Mouse (Mus musculus) forebrain, embryonic 10.5 days (tissue): ENCODE results near the gene Fbxo40. TPM values are rescaled to one million over a fixed set of nuclear protein-coding genes. Genes with fewer than 3 reads are reported as not detected.

Experiments
- DNase-seq: peaks from one replicate; pipeline ENCODE4 v3.0.0-alpha.2; 2017; ENCODE audit warnings: low spot score; ENCODE audit errors: extremely low spot score
- H3K27ac ChIP-seq: fragments of 300-500 bp; sonication (generic); 2 replicates; pipeline ENCODE4 v1.5.1; 2016; ENCODE audit warnings: mild to moderate bottlenecking
- H3K27me3 ChIP-seq: fragments of 300-500 bp; sonication (generic); 2 replicates; pipeline ENCODE4 v1.6.1; 2016; ENCODE audit warnings: mild to moderate bottlenecking; ENCODE audit not compliant: poor library complexity, severe bottlenecking
- H3K36me3 ChIP-seq: fragments of 300-500 bp; sonication (generic); replicated peaks from 2 replicates; pipeline ENCODE4 v1.6.1; 2016; ENCODE audit warnings: mild to moderate bottlenecking, moderate library complexity
- H3K4me1 ChIP-seq: fragments of 300-500 bp; sonication (generic); 2 replicates; pipeline ENCODE4 v1.6.1; 2016
- H3K4me3 ChIP-seq: fragments of 300-500 bp; sonication (generic); 2 replicates; pipeline ENCODE4 v1.5.1; 2016; ENCODE audit warnings: mild to moderate bottlenecking, moderate library complexity
- H3K9me3 ChIP-seq: fragments of 300-500 bp; sonication (generic); 2 replicates; pipeline ENCODE4 v1.6.1; 2016; ENCODE audit warnings: mild to moderate bottlenecking, moderate library complexity
- WGBS: fragments of 180-500 bp; shearing (Covaris S2); methylation state at CpG from one replicate; pipeline ENCODE4 v1.1.7; 2016; 5-methylcytosine and 5-hydroxymethylcytosine counted together
- polyA plus RNA-seq: library from polyadenylated mRNA; unstranded; fragments of >200 nt; fragmentation: Nextera tagmentation; extraction: Ambion mirVana; gene quantifications from 2 replicates; pipeline ENCODE4 v1.2.1, GENCODE M21; 2016

Gene Fbxo40
- polyA plus RNA-seq, 1 experiment from 2014 or later, result 0.12 TPM

DNA sequence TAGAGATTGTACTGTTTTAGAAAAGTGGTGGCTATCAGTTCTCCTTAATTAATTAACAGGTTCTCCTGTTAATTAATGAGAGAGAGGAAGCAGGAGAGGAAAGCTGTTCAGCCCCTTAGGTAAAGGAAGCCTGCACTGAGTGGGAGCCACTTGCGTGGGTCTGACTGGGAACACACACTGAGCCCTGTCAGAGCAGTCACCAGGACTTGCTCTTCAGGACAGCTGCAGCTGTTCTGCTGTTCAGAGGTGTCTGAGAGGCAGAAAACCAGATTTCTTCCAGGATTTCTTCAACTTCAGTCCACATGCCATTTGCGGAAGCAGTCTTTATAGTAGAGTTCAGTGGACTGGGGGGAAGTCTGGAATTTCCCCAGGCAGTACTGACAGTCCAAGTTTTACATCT lies 2.9 kb downstream of the Fbxo40 start:
- H3K36me3 ChIP-seq, result no peaks in the 10 kb centered on the region
- H3K9me3 ChIP-seq, result no peaks in the 10 kb centered on the region
- no peak overlapping the region for H3K4me3 ChIP-seq
- H3K4me1 ChIP-seq, result peaks cover 14% of the 10 kb centered on the region
- DNase-seq, result no peak
- 78% methylated on average over 2 of the region's 2 CpGs for WGBS
- no peaks in the 10 kb centered on the region for H3K27me3 ChIP-seq
- H3K27ac ChIP-seq, result no peak overlapping the region

DNA sequence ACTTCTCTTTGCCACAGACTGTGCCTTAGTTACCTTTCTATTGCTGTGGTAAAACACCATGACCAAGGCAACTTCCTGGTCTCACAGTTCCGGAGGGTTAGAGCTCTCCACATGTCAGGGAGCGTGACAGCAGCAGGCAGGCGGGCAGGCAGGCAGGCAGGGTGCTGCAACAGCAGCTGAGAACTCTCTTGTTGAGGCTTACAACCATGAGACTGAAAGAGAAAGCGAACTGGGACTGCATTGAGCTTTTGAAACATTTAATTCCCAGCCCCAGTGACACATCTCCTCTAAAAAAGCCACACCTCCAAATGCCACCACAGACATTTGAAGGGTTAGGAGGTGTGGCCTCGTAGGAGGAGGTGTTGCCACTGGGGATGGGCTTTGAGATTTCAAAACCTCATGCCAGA lies 4.6 kb downstream of the Fbxo40 start:
- no peaks in the 10 kb centered on the region; the same call in 1 of the 2 replicates for H3K9me3 ChIP-seq
- H3K27ac ChIP-seq, result no peak overlapping the region
- WGBS, result 75% methylated on average over 5 of the region's 5 CpGs
- H3K27me3 ChIP-seq, result no peaks in the 10 kb centered on the region
- H3K4me1 ChIP-seq, result peaks cover 14% of the 10 kb centered on the region
- H3K4me3 ChIP-seq, result no peak overlapping the region
- no peak for DNase-seq
- H3K36me3 ChIP-seq, result no peaks in the 10 kb centered on the region

DNA sequence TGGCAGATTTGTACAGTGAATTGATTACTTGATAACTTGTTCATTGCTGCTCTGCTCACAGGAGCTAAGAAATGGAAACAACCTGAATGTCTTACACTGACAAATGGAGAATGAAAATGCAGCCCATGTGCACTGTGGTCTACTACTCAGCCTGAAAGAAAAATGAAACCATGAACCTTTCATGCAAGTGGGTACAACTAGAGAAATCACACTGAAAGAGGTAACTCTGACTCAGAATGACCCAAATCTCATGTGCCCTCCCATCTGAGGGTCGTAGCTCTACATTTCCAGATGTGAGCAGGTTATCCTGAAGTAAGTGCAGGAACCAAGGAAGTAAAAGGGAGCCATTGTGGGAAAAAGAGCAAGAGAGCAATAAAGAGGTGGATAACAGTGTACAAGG lies 6.5 kb downstream of the Fbxo40 start:
- H3K36me3 ChIP-seq, result no peaks in the 10 kb centered on the region
- DNase-seq, result no peak
- H3K4me1 ChIP-seq, result no peaks in the 10 kb centered on the region
- H3K9me3 ChIP-seq, result no peaks in the 10 kb centered on the region; the same call in 1 of the 2 replicates
- WGBS, result 89% methylated on average over 1 of the region's 1 CpGs
- H3K27me3 ChIP-seq, result no peaks in the 10 kb centered on the region
- H3K4me3 ChIP-seq, result no peak overlapping the region
- H3K27ac ChIP-seq, result no peak overlapping the region

DNA sequence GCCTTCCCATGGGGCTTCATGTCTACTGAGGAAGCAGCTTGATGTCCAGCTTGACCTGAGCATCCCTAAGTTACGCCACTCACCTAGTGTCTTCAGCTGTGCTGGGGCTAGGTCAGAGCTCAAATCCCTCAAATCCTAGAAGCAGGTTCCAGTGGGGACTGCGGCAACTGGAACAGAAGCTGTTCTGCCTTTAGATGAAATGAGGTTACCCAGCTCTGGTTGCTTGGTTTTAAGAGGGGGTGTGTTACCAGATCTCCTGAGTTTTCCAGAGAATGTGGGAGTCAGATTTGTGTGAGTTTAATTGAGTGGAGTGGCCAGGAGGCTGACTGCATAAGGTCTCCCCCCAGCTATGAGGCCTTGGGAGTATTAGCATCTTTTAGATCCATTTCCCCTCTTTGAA lies 11.1 kb downstream of the Fbxo40 start:
- no peaks in the 10 kb centered on the region for H3K4me1 ChIP-seq
- WGBS, result 97% methylated on average over 2 of the region's 2 CpGs
- no peak overlapping the region for H3K4me3 ChIP-seq
- H3K9me3 ChIP-seq, result no peaks in the 10 kb centered on the region; the same call in 1 of the 2 replicates
- no peak overlapping the region for H3K27ac ChIP-seq
- DNase-seq, result no peak
- no peaks in the 10 kb centered on the region for H3K36me3 ChIP-seq
- no peaks in the 10 kb centered on the region for H3K27me3 ChIP-seq

DNA sequence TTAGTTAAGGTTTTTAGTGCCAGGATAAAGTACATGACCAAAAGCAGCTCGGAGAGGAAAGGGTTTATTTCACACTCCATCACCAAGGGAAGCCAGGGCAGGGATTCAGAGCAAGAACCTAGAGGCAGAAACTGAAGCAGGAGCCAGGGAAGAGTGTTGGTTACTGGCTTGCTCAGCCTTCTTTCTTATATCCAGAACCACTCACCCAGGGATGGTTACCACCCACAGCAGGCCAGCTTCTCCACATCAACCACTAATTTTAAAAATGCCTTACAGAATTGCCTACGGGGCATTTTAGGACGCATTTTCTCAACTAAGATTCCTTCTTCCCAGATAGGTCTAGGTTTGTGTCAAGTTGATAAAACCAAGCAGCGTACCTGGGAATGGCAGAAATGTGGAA lies 26.9 kb downstream of the Fbxo40 start:
- no peak for DNase-seq
- 83% methylated on average over 4 of the region's 4 CpGs for WGBS
- Histone ChIP-seq H3K36me3 (no peaks in the 10 kb centered on the region), H3K4me3 (no peak overlapping the region), H3K27me3 (no peaks in the 10 kb centered on the region), H3K27ac (no peak overlapping the region), H3K9me3 (no peaks in the 10 kb centered on the region), H3K4me1 (no peaks in the 10 kb centered on the region)

DNA sequence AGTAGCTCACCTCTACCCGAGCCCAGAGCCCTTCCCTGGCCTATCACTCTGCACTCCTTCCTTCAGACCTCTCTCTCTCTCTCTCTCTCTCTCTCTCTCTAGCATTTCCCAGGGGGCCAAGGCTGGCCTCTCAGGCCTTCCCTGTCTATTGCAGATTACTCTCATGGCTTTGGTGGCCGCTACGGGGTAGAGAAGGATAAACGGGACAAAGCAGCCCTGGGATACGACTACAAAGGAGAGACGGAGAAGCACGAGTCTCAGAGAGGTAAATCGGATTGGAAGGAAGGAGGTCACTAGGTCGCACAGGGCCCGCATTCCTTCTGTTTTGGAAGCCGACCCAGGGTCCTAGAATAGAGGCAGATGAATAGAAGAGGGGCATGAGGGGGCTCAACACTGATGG lies 35.2 kb downstream of the Fbxo40 start:
- WGBS, result 36% methylated on average over 11 of the region's 11 CpGs
- Histone ChIP-seq H3K27me3 (no peaks in the 10 kb centered on the region), H3K4me1 (peaks cover 11% of the 10 kb centered on the region), H3K36me3 (no peaks in the 10 kb centered on the region), H3K9me3 (no peaks in the 10 kb centered on the region; the same call in 1 of the 2 replicates), H3K4me3 (no peak overlapping the region), H3K27ac (0 out of 2 replicates have a peak overlapping the region, but pooled peaks have one; percentile 15)
- DNase-seq, result no peak

DNA sequence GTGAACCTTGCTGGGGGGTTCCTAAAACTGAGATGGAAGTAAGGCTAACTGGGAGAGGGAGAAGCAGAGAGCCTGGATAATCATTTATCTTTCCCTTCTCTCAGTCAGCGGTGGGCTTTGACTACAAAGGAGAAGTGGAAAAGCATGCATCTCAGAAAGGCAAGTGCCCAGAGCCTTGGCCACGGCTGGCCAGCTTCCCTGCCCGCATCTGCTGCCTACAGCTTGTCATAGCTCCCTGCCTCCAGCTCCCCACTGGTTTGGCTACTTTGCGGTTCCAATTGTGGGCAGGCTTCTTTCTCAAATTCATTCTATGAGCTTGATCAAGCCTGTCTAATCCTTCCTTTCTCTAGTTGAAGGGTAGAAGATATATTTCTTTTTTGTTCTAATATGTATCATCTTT lies 39.2 kb downstream of the Fbxo40 start:
- 48% methylated on average over 4 of the region's 4 CpGs for WGBS
- Histone ChIP-seq H3K4me1 (peaks cover 11% of the 10 kb centered on the region), H3K9me3 (no peaks in the 10 kb centered on the region), H3K27me3 (no peaks in the 10 kb centered on the region), H3K27ac (no peak overlapping the region), H3K36me3 (no peaks in the 10 kb centered on the region), H3K4me3 (no peak overlapping the region)
- DNase-seq, result peak; percentile 13

DNA sequence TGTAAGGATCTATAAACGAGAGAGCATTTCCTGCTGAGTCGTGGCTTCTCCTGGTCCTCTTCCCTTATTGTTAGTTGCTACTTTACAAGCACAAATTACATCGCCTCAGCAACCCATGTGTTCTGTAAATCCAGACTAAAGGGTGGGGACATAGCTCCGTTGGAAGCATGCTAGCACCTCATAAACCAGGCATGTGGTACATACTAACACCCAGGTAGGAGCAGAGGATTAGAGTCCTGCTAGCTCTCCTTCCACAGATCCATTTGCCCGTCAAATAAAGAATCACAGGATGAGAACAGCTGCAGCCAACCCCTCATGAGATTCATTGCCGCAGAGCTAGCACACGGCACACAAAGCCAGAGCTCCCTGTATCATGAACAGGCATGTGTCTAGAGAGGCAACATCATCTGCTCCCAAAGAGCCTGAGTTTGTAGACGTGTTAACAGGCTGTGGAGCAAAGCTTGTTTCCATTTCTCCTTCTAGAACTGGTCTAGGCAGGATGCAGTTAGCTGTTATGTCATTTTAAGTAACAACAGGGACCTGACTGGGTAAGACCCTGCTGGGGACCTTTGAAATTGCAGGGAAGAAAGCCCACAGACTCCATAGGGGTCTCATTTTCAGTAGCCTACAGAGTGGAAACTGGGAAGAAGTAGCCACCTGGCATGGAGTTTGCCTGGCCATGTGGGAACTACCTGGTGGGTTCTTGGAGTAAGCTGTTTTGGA lies 40.5 kb downstream of the Fbxo40 start:
- H3K27ac ChIP-seq, result 0 out of 2 replicates have a peak overlapping the region, but pooled peaks have one; percentile 1
- DNase-seq, result peak; percentile 13
- H3K4me1 ChIP-seq, result peaks cover 10% of the 10 kb centered on the region
- no peaks in the 10 kb centered on the region for H3K9me3 ChIP-seq
- 79% methylated on average over 8 of the region's 8 CpGs for WGBS
- no peaks in the 10 kb centered on the region for H3K27me3 ChIP-seq
- H3K36me3 ChIP-seq, result no peaks in the 10 kb centered on the region
- no peak overlapping the region for H3K4me3 ChIP-seq

DNA sequence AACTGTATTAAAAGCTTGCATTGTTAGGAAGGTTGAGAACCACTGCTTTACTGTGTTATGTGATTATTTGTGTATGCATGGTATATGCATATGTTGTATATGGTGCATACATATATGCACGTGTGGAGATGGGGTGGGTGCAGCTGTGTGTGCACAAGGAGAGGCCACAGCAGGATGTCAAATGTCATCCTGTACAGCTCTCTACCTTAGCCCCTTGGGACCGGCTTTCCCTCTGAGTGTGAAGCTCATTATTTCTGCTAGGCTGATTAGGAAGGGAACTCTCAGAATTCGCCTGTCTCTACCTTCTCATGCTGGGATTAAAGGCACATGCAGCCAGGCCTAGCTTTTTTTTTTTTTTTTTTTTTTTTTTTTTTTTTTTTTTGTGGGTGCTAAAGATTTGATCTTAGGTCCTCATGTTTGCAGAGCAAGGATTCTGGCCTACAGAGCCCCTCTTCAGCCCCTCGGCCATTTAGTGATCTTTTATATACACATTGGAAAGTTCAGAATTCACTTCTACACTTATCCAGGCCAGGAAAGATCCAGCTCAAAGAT lies 42.5 kb downstream of the Fbxo40 start:
- Histone ChIP-seq H3K9me3 (no peaks in the 10 kb centered on the region), H3K27me3 (no peaks in the 10 kb centered on the region), H3K27ac (no peak overlapping the region), H3K36me3 (no peaks in the 10 kb centered on the region), H3K4me1 (peaks cover 15% of the 10 kb centered on the region), H3K4me3 (no peak overlapping the region)
- WGBS, result 64% methylated on average over 4 of the region's 4 CpGs
- peak; percentile 9 for DNase-seq

DNA sequence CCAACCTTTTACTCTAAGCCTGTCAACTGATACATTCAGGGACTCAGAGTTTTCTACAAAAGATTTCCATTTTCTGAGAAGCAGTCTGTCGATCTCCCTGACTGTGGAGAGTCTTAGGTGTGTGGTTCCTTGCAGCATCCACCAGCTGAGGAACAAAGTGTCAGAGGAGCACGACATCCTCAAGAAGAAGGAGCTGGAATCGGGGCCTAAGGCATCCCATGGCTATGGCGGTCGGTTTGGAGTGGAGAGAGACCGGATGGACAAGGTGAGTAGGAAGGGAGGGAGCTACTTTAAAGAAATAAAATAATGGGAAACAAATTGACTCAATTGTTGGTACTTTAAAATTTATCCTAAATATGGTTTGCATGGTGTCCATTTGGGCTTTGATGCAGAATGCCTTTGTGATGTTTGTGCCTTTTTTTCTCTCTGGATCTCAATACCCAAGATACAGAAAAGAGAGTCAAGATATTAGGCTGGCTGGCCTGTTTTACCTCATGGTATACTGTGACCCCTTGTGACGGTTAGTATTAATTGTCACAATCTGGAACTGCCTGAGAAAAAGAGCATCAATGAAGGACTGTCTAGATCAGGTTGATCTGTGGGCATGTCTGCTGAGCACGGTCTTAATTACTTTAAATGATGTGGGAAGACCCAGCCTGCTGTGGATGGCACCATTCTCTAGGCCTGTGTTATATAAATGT lies 43.7 kb downstream of the Fbxo40 start:
- WGBS, result 86% methylated on average over 8 of the region's 8 CpGs
- Histone ChIP-seq H3K4me3 (no peak overlapping the region), H3K27ac (no peak overlapping the region), H3K36me3 (no peaks in the 10 kb centered on the region), H3K9me3 (no peaks in the 10 kb centered on the region), H3K27me3 (no peaks in the 10 kb centered on the region), H3K4me1 (peaks cover 18% of the 10 kb centered on the region)
- peak; percentile 3 for DNase-seq

DNA sequence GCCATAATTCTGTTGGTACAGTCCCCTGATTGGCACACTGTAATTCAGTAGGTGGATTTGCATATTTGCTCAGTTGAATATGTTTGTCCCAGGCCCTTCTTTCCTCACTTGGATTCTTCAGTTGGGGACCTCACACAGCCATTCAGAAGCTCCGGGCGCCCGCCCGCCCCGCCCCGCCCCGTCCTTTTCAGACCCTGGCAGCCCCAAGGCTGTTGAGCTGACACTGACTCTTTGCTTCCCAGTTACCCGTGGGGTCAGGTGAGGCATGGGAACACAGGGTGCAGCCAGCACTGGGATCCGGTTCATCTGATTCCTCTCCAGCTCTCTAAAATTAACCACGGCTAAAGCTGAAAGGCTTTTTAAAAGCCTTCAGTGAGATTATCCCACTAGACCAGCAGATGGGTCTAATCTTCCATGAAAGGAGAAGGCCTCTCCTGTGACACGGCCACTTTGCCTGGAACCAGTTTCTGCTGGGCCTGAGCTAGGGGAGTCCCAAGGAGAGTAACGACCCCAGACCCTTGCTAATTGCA lies 45.3 kb downstream of the Fbxo40 start:
- no peaks in the 10 kb centered on the region for H3K36me3 ChIP-seq
- no peaks in the 10 kb centered on the region for H3K9me3 ChIP-seq
- H3K27ac ChIP-seq, result peak overlapping the region; percentile 59; the same call in 1 of the 2 replicates
- no peak for DNase-seq
- H3K4me3 ChIP-seq, result no peak overlapping the region
- WGBS, result 28% methylated on average over 12 of the region's 12 CpGs
- H3K4me1 ChIP-seq, result peaks cover 15% of the 10 kb centered on the region
- H3K27me3 ChIP-seq, result no peaks in the 10 kb centered on the region

DNA sequence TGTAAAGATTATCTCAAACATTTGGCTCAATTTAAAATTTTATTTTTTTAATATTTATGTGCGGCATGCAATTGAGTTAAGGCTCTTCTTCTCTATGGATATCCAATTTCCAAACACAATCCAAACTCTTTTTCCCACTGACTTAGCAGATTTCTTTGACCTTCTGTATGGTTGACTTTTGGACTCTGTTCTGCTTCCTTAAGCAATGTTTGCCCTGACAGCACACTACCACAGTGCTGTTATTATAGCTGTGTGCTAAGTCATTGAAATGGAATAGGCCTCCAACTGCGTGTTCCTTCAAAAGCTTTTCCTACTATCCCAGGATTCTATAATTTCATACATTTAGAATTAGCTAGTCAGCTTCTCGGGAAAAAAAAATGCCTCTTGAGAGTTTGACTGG lies 46.7 kb downstream of the Fbxo40 start:
- Histone ChIP-seq H3K27me3 (no peaks in the 10 kb centered on the region), H3K9me3 (no peaks in the 10 kb centered on the region), H3K4me3 (no peak overlapping the region), H3K4me1 (peaks cover 15% of the 10 kb centered on the region), H3K36me3 (no peaks in the 10 kb centered on the region), H3K27ac (no peak overlapping the region)
- no peak for DNase-seq
- WGBS, result 93% methylated on average over 3 of the region's 3 CpGs

DNA sequence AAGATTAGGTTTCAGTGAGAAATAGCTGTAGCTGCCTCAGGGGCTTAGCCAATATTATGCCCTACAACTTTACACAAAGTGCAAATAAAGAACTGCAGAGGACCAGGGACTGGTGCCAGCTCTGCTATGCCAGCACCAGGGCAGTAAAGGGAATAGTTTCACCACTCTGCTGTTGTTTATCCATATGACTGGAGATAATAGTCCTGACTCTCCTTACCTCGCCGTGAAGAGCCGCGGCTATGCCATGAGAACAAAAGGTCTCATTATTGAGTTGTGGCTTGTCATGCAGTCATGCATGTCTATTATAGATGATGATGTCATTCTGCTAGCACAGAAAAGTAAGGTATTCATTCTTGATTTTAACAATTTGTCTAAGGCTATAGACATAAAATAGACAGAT lies 48.4 kb downstream of the Fbxo40 start:
- Histone ChIP-seq H3K27me3 (no peaks in the 10 kb centered on the region), H3K27ac (no peak overlapping the region), H3K9me3 (no peaks in the 10 kb centered on the region), H3K4me3 (no peak overlapping the region), H3K36me3 (no peaks in the 10 kb centered on the region), H3K4me1 (peaks cover 15% of the 10 kb centered on the region)
- WGBS, result 87% methylated on average over 4 of the region's 4 CpGs
- DNase-seq, result no peak
